Mouse (Mus musculus): ENCODE results near the gene Rxfp1. TPM values are rescaled to one million over a fixed set of nuclear protein-coding genes. Genes with fewer than 3 reads are reported as not detected.

Gene Rxfp1
- polyA plus RNA-seq (2015; fragmentation: Nextera tagmentation; extraction: Ambion mirVana): not detected in 2 replicates

DNA sequence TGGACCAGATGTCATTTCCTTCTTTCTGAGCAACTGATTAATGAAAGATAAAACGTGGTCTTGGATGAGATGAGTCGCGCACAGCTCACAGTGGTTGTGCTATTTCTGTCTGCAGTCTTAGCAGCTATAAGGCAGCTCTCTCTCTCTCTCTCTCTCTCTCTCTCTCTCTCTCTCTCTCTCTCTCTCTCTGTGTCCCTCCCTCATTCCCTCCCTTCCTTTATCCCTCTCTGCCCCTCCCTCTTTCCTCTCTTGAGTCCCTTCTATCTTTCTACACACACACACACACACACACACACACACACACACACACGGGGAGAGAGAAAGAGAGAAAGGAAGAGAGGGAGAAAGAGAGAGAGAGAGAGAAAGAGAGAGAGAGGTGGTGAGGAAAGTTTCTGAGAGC lies at the start of gene Rxfp1:
Gene Rxfp1, minus strand, starts transcription at position 101 of the 400 bp plus-strand sequence.

DNA sequence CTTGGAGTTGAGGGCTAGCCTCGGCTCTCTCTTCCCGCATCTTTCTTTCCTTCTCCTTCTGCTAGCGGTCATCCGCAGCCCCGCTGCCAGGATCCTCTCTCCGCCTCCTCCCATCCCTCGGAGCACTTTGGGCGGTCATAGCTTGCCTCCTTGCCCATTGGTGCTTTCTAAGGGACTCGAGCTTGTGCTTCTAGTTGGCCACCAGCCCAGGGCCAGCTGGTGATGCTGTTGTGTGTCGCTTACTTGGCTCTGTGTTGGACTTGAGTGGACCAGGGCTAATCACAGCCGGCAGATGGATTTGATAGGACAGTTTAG lies 108.3 kb downstream of the Rxfp1 start, which contains the start of gene Etfdh:
Gene Etfdh, minus strand, starts transcription at position 85 of the 315 bp plus-strand sequence.

DNA sequence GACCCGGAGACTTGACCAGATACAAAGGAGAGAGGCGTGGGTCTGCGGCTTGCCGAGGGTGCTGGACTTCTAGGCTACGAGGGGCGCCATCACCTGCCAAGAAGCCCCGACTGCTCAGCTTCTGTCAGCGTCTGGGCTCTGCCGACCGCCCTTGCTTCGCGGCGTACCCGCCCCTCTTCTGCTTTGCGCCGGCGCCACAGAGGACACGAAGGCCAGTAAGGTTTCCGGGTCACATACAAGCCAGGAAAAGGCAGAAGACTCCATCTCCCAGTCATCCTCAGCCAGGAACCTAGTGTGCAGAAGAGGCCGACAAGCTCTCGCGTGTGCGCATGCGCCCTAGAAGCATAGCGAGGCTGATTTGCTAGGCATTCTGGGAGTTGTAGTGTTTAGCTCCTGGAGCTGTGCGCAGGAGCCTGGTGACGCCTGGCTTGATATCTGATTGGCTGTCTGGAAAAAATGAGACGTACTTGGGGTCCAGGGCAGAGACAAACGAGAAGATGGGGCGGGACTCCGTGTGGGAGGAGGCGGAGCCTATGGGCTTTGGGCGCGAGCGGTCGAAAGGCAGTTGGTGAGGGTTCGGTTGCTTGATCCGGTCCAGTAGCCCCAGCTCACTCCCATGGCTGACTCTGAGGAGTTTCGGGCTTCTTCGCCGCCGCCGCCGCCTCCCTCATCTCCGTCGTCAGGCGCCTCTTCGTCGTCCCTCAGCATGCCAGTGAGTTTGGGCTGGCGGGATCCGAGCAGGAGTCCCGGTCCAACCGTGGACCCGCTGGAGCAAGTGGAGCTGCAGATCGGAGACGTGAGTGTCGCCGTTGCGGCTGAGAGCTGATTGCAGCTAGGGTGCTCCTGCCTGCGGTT lies 108.9 kb downstream of the Rxfp1 start, which contains the start of gene 4930579G24Rik:
Gene 4930579G24Rik, plus strand, starts transcription at position 519 of the 855 bp plus-strand sequence.

Other genes with a start within 250 kb of the Rxfp1 start
- gene Fnip2, start 170.1 kb downstream of the Rxfp1 start, polyA plus RNA-seq (2015; fragmentation: Nextera tagmentation; extraction: Ambion mirVana): 6.5 and 6.9 TPM in 2 replicates
- gene Ppid, start 146.5 kb downstream of the Rxfp1 start, polyA plus RNA-seq (2015; fragmentation: Nextera tagmentation; extraction: Ambion mirVana): 79.5 and 84.0 TPM in 2 replicates
- 25.0 and 30.7 TPM in 2 replicates for gene 4930579G24Rik, start 108.8 kb downstream of the Rxfp1 start, polyA plus RNA-seq (2015; fragmentation: Nextera tagmentation; extraction: Ambion mirVana)
- 40.9 and 44.1 TPM in 2 replicates for gene Etfdh, start 108.4 kb downstream of the Rxfp1 start, polyA plus RNA-seq (2015; fragmentation: Nextera tagmentation; extraction: Ambion mirVana)
- 0.75 and 1.8 TPM in 2 replicates for gene Tmem144, start 114.9 kb upstream of the Rxfp1 start, polyA plus RNA-seq (2015; fragmentation: Nextera tagmentation; extraction: Ambion mirVana)
- gene Fam198b, start 146.7 kb upstream of the Rxfp1 start, polyA plus RNA-seq (2015; fragmentation: Nextera tagmentation; extraction: Ambion mirVana): 12.8 and 14.1 TPM in 2 replicates

Measured in spleen, postnatal 0 days (tissue).